Mouse (Mus musculus) thymus, adult 2 months (tissue): ENCODE measurements around the gene Gjd3.

Experiments used
- CTCF ChIP-seq: fragments of 200-500 bp; IDR thresholded peaks from 2 replicates; pipeline ENCODE4 v1.5.1; 2012; ENCODE audit warnings: mild to moderate bottlenecking, control low read depth, low read length, moderate library complexity, borderline replicate concordance; ENCODE audit not compliant: control insufficient read depth, poor library complexity, insufficient read depth; ENCODE audit errors: extremely low read depth
- POLR2A ChIP-seq: fragments of 200-500 bp; IDR thresholded peaks from 2 replicates; pipeline ENCODE4 v1.6.1; 2012; ENCODE audit warnings: mild to moderate bottlenecking, low read length, control low read depth, moderate library complexity; ENCODE audit not compliant: control insufficient read depth, poor library complexity, insufficient read depth; ENCODE audit errors: extremely low read depth

GRCm38 (mm10) chr11:98970191-98970925, 12.5 kb downstream of the Gjd3 start:
- TF ChIP-seq CTCF (no peak), POLR2A (no peak)
